Mouse (Mus musculus): ENCODE results near the gene Kif23. TPM values are rescaled to one million over a fixed set of nuclear protein-coding genes. Genes with fewer than 3 reads are reported as not detected.

The Kif23 gene
- polyA plus RNA-seq, 1 experiment from 2014 or later: 122 TPM

GRCm38 (mm10) chr9:61908341-61908740 lies 38.2 kb downstream of the Kif23 start:
- Histone ChIP-seq H3K27me3 (ENCODE audit: insufficient read depth, low read length) (no peaks in the 10 kb centered on the region), H3K27ac (ENCODE audit: low read length) (no peak overlapping the region), H3K4me3 (ENCODE audit: low read length) (no peak overlapping the region), H3K4me2 (replicated peaks; ENCODE audit: low read depth, low read length) (no peak overlapping the region), H3K4me1 (ENCODE audit: insufficient read depth, low read length) (peaks cover 12% of the 10 kb centered on the region), H3K36me3 (ENCODE audit: insufficient read depth, low read length) (peaks cover 22% of the 10 kb centered on the region), H3K9me3 (ENCODE audit: low read length) (no peaks in the 10 kb centered on the region), H3K9ac (replicated peaks; ENCODE audit: low read length) (no peak overlapping the region)
- ATAC-seq (ENCODE audit: low FRiP score, low TSS enrichment): no peak
- WGBS: 69% methylated on average over 3 of the region's 3 CpGs

GRCm38 (mm10) chr9:61907621-61908295 lies 38.8 kb downstream of the Kif23 start:
- WGBS: 84% methylated on average over 4 of the region's 4 CpGs
- H3K9me3 ChIP-seq (ENCODE audit: low read length): no peaks in the 10 kb centered on the region
- ATAC-seq (ENCODE audit: low FRiP score, low TSS enrichment): no peak
- peaks cover 7% of the 10 kb centered on the region; the same call in 1 of the 2 replicates for H3K4me1 ChIP-seq (ENCODE audit: insufficient read depth, low read length)
- H3K4me2 ChIP-seq (replicated peaks; ENCODE audit: low read depth, low read length): no peak overlapping the region
- peaks cover 18% of the 10 kb centered on the region for H3K36me3 ChIP-seq (ENCODE audit: insufficient read depth, low read length)
- H3K27ac ChIP-seq (ENCODE audit: low read length): no peak overlapping the region
- no peak overlapping the region for H3K9ac ChIP-seq (replicated peaks; ENCODE audit: low read length)
- no peak overlapping the region for H3K4me3 ChIP-seq (ENCODE audit: low read length)
- no peaks in the 10 kb centered on the region for H3K27me3 ChIP-seq (ENCODE audit: insufficient read depth, low read length)

- no peak overlapping the region for H3K9ac ChIP-seq (replicated peaks; ENCODE audit: low read length)
- H3K36me3 ChIP-seq (ENCODE audit: insufficient read depth, low read length): peaks cover 10% of the 10 kb centered on the region
- no peak for ATAC-seq (ENCODE audit: low FRiP score, low TSS enrichment)
- H3K27ac ChIP-seq (ENCODE audit: low read length): no peak overlapping the region
- H3K4me2 ChIP-seq (replicated peaks; ENCODE audit: low read depth, low read length): no peak overlapping the region
- H3K4me3 ChIP-seq (ENCODE audit: low read length): no peak overlapping the region
- 63% methylated on average over 10 of the region's 10 CpGs for WGBS
- 0 out of 2 replicates have a peak, but pooled peaks cover 5% of the 10 kb centered on the region for H3K27me3 ChIP-seq (ENCODE audit: insufficient read depth, low read length)
- H3K9me3 ChIP-seq (ENCODE audit: low read length): no peaks in the 10 kb centered on the region
- H3K4me1 ChIP-seq (ENCODE audit: insufficient read depth, low read length): no peaks in the 10 kb centered on the region
Measured at GRCm38 (mm10) chr9:61906912-61907311, 39.7 kb downstream of the Kif23 start.

GRCm38 (mm10) chr9:61905576-61905975 lies 41.0 kb downstream of the Kif23 start:
- Histone ChIP-seq H3K4me3 (ENCODE audit: low read length) (no peak overlapping the region), H3K4me1 (ENCODE audit: insufficient read depth, low read length) (no peaks in the 10 kb centered on the region), H3K27me3 (ENCODE audit: insufficient read depth, low read length) (0 out of 2 replicates have a peak, but pooled peaks cover 5% of the 10 kb centered on the region), H3K36me3 (ENCODE audit: insufficient read depth, low read length) (no peaks in the 10 kb centered on the region), H3K4me2 (replicated peaks; ENCODE audit: low read depth, low read length) (no peak overlapping the region), H3K27ac (ENCODE audit: low read length) (no peak overlapping the region), H3K9ac (replicated peaks; ENCODE audit: low read length) (no peak overlapping the region), H3K9me3 (ENCODE audit: low read length) (no peaks in the 10 kb centered on the region)
- ATAC-seq (ENCODE audit: low FRiP score, low TSS enrichment): no peak
- 56% methylated on average over 5 of the region's 5 CpGs for WGBS

- H3K27ac ChIP-seq (ENCODE audit: low read length): no peak overlapping the region
Measured at GRCm38 (mm10) chr9:61904201-61904600, 42.4 kb downstream of the Kif23 start.

GRCm38 (mm10) chr9:61902445-61902844 lies 44.1 kb downstream of the Kif23 start:
- Histone ChIP-seq H3K27ac (ENCODE audit: low read length) (no peak overlapping the region), H3K4me3 (ENCODE audit: low read length) (no peak overlapping the region), H3K4me1 (ENCODE audit: insufficient read depth, low read length) (no peaks in the 10 kb centered on the region), H3K27me3 (ENCODE audit: insufficient read depth, low read length) (peaks cover 11% of the 10 kb centered on the region), H3K36me3 (ENCODE audit: insufficient read depth, low read length) (no peaks in the 10 kb centered on the region), H3K4me2 (replicated peaks; ENCODE audit: low read depth, low read length) (no peak overlapping the region), H3K9ac (replicated peaks; ENCODE audit: low read length) (no peak overlapping the region), H3K9me3 (ENCODE audit: low read length) (no peaks in the 10 kb centered on the region)
- 62% methylated on average over 9 of the region's 9 CpGs for WGBS
- ATAC-seq (ENCODE audit: low FRiP score, low TSS enrichment): no peak

More at GRCm38 (mm10) chr9:61904201-61904600, 42.4 kb downstream of the Kif23 start:
- no peak for ATAC-seq (ENCODE audit: low FRiP score, low TSS enrichment)
- Histone ChIP-seq H3K9me3 (ENCODE audit: low read length) (no peaks in the 10 kb centered on the region), H3K36me3 (ENCODE audit: insufficient read depth, low read length) (no peaks in the 10 kb centered on the region), H3K27me3 (ENCODE audit: insufficient read depth, low read length) (peaks cover 6% of the 10 kb centered on the region), H3K4me3 (ENCODE audit: low read length) (no peak overlapping the region), H3K4me2 (replicated peaks; ENCODE audit: low read depth, low read length) (no peak overlapping the region), H3K9ac (replicated peaks; ENCODE audit: low read length) (no peak overlapping the region), H3K4me1 (ENCODE audit: insufficient read depth, low read length) (no peaks in the 10 kb centered on the region)
- 23% methylated on average over 7 of the region's 7 CpGs for WGBS

GRCm38 (mm10) chr9:61901574-61901973 lies 45.0 kb downstream of the Kif23 start:
- no peak overlapping the region for H3K4me3 ChIP-seq (ENCODE audit: low read length)
- H3K4me2 ChIP-seq (replicated peaks; ENCODE audit: low read depth, low read length): no peak overlapping the region
- H3K27ac ChIP-seq (ENCODE audit: low read length): no peak overlapping the region
- 71% methylated on average over 4 of the region's 4 CpGs for WGBS
- H3K27me3 ChIP-seq (ENCODE audit: insufficient read depth, low read length): peaks cover 11% of the 10 kb centered on the region
- H3K4me1 ChIP-seq (ENCODE audit: insufficient read depth, low read length): no peaks in the 10 kb centered on the region
- no peaks in the 10 kb centered on the region for H3K36me3 ChIP-seq (ENCODE audit: insufficient read depth, low read length)
- H3K9me3 ChIP-seq (ENCODE audit: low read length): no peaks in the 10 kb centered on the region
- no peak for ATAC-seq (ENCODE audit: low FRiP score, low TSS enrichment)
- H3K9ac ChIP-seq (replicated peaks; ENCODE audit: low read length): no peak overlapping the region

- H3K4me1 ChIP-seq (ENCODE audit: insufficient read depth, low read length): peaks cover 5% of the 10 kb centered on the region; the same call in 1 of the 2 replicates
- peak overlapping the region; percentile 27 for H3K4me3 ChIP-seq (ENCODE audit: low read length)
- H3K9me3 ChIP-seq (ENCODE audit: low read length): no peaks in the 10 kb centered on the region
- H3K27ac ChIP-seq (ENCODE audit: low read length): no peak overlapping the region
- 6% methylated on average over 16 of the region's 16 CpGs for WGBS
- ATAC-seq (ENCODE audit: low FRiP score, low TSS enrichment): peak; percentile 32; the same call in 1 of the 2 replicates
- no peaks in the 10 kb centered on the region for H3K36me3 ChIP-seq (ENCODE audit: insufficient read depth, low read length)
- H3K4me2 ChIP-seq (replicated peaks; ENCODE audit: low read depth, low read length): peak overlapping the region; percentile 50
- peaks cover 11% of the 10 kb centered on the region for H3K27me3 ChIP-seq (ENCODE audit: insufficient read depth, low read length)
- peak overlapping the region; percentile 58 for H3K9ac ChIP-seq (replicated peaks; ENCODE audit: low read length)
Measured at GRCm38 (mm10) chr9:61899804-61900203, 46.8 kb downstream of the Kif23 start.

- Histone ChIP-seq H3K4me2 (replicated peaks; ENCODE audit: low read depth, low read length) (no peak overlapping the region), H3K9me3 (ENCODE audit: low read length) (no peaks in the 10 kb centered on the region), H3K4me3 (ENCODE audit: low read length) (no peak overlapping the region), H3K36me3 (ENCODE audit: insufficient read depth, low read length) (no peaks in the 10 kb centered on the region), H3K27me3 (ENCODE audit: insufficient read depth, low read length) (peaks cover 11% of the 10 kb centered on the region), H3K9ac (replicated peaks; ENCODE audit: low read length) (0 out of 2 replicates have a peak overlapping the region, but pooled peaks have one; percentile 42), H3K27ac (ENCODE audit: low read length) (no peak overlapping the region), H3K4me1 (ENCODE audit: insufficient read depth, low read length) (peaks cover 9% of the 10 kb centered on the region; the same call in 1 of the 2 replicates)
- ATAC-seq (ENCODE audit: low FRiP score, low TSS enrichment): peak; percentile 53; the same call in 1 of the 2 replicates
- WGBS: 0% methylated on average over 8 of the region's 8 CpGs
Measured at GRCm38 (mm10) chr9:61898401-61898800, 48.2 kb downstream of the Kif23 start.

GRCm38 (mm10) chr9:61895014-61895413 lies 51.6 kb downstream of the Kif23 start:
- Histone ChIP-seq H3K36me3 (ENCODE audit: insufficient read depth, low read length) (no peaks in the 10 kb centered on the region), H3K4me3 (ENCODE audit: low read length) (no peak overlapping the region), H3K4me1 (ENCODE audit: insufficient read depth, low read length) (peaks cover 9% of the 10 kb centered on the region; the same call in 1 of the 2 replicates), H3K4me2 (replicated peaks; ENCODE audit: low read depth, low read length) (no peak overlapping the region), H3K27me3 (ENCODE audit: insufficient read depth, low read length) (peaks cover 7% of the 10 kb centered on the region), H3K9me3 (ENCODE audit: low read length) (no peaks in the 10 kb centered on the region), H3K9ac (replicated peaks; ENCODE audit: low read length) (no peak overlapping the region), H3K27ac (ENCODE audit: low read length) (peak overlapping the region; percentile 88)
- 37% methylated on average over 8 of the region's 8 CpGs for WGBS
- ATAC-seq (ENCODE audit: low FRiP score, low TSS enrichment): peak; percentile 62
